Mouse (Mus musculus) naive thymus-derived CD4-positive, alpha-beta T cell, adult 2 months (primary cell): ENCODE measurements around the gene Nr6a1.
A peak's percentile ranks its signal among the peaks of the same experiment; 100 is the strongest.

Source experiments
- DNase-seq: peaks from one replicate; pipeline ENCODE4 v3.0.0-alpha.2; 2011; ENCODE audit warnings: low read depth

Gene Nr6a1

DNA sequence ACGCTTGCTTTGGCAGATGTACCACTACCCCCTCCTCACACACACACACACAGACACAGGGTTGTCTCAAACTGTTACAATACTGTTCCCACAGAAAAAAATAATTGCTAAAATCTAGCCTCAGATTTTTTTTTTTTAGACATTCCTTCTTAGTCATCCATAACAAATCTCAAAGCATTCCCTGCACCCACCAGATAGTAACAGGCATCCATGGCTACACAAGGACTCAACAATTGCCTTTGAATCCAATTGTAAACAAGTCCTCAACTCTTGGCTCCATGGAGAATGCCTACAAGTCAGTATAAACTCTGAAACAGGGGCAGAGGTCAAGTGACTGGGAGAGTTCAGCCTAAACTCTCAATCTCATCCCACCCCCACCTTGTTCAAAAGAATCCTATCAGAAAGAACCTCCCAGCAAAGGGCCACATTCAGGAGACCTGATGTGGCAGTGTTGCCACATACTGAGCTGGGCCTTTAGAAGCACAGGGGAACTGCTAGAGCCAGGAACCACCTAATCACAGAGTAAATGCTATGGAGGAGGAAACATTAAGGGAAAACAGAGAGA lies 52.9 kb downstream of the Nr6a1 start:
- DNase-seq: no peak

GRCm38 (mm10) chr2:38872730-38873129 lies 54.8 kb downstream of the Nr6a1 start:
- DNase-seq: no peak

DNA sequence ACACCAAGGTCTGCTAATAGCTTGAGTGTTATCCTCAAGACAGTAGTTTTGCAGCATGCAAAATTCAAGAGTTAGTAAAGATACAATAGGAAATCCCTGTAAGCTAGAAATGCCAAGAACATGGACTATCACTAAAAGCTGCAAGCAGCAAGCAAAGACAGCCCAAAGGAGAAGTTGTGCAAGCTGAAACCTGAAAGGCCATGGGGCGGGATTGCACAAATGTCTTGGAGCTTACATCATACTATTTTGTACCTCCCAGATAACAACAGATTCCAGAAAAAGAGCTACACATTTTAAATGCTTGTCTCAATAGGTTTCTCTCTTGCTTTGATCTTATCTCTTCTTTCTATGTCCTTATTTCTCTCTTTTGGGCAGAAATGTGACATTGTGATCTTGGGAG lies 60.8 kb downstream of the Nr6a1 start:
- no peak for DNase-seq

GRCm38 (mm10) chr2:38864011-38864410 lies 63.5 kb downstream of the Nr6a1 start:
- DNase-seq: peak; percentile 63

- DNase-seq: no peak
Measured at GRCm38 (mm10) chr2:38851797-38852196, 75.7 kb downstream of the Nr6a1 start.

- no peak for DNase-seq
Measured at GRCm38 (mm10) chr2:38846319-38846718, 81.2 kb downstream of the Nr6a1 start.

GRCm38 (mm10) chr2:38835489-38835888 lies 92.0 kb downstream of the Nr6a1 start:
- no peak for DNase-seq

DNA sequence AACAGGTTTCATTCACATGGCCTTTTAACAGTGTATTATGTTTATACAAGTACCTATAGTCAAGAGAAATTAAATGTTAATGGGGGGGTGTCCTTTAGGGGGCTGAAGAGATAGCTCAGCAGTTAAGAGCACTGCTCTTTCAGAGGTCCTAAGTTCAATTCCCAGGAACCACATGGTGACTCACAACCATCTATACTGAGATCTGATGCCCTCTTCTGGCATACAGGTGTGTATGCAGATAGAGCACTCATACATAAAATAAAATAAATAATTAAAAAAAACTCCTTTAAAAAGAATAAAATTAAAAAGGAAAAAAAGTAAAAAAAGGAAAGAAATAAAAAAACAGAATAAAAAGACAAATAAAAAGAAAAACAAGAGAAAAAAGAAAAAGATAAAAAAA lies 95.5 kb downstream of the Nr6a1 start:
- DNase-seq: peak; percentile 12

- no peak for DNase-seq
Measured at GRCm38 (mm10) chr2:38829521-38829920, 98.0 kb downstream of the Nr6a1 start.

GRCm38 (mm10) chr2:38827801-38828306 lies 99.6 kb downstream of the Nr6a1 start:
- no peak for DNase-seq

GRCm38 (mm10) chr2:38826189-38826588 lies 101.3 kb downstream of the Nr6a1 start:
- DNase-seq: peak; percentile 32

GRCm38 (mm10) chr2:38824791-38825768 lies 102.4 kb downstream of the Nr6a1 start:
- peak; percentile 45 for DNase-seq

- DNase-seq: peak; percentile 53
Measured at GRCm38 (mm10) chr2:38823912-38824583, 103.4 kb downstream of the Nr6a1 start.

GRCm38 (mm10) chr2:38823406-38823805 lies 104.1 kb downstream of the Nr6a1 start:
- DNase-seq: peak; percentile 29

GRCm38 (mm10) chr2:38822995-38823394 lies 104.5 kb downstream of the Nr6a1 start:
- DNase-seq: peak; percentile 49

DNA sequence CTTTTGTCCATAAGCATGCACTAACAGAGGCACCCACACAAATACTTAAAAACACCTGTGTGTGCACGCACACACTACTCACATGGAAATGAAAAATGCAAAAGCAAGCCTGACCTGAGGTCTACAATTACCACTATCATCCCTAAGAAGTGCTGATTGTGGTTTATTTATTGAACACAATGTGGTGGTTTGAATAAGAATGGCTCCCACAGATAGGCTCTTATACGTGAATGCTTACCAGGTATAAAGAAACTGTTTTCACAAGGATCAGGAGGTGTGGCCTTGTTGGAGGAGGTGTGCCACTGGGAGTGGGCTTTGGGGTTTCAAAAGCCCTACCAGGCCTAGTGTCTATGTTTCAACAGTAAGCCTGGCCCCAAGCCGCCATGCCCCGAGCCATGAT lies 110.0 kb downstream of the Nr6a1 start:
- DNase-seq: no peak

GRCm38 (mm10) chr2:38797087-38797624 lies 130.3 kb downstream of the Nr6a1 start:
- peak; percentile 81 for DNase-seq

DNA sequence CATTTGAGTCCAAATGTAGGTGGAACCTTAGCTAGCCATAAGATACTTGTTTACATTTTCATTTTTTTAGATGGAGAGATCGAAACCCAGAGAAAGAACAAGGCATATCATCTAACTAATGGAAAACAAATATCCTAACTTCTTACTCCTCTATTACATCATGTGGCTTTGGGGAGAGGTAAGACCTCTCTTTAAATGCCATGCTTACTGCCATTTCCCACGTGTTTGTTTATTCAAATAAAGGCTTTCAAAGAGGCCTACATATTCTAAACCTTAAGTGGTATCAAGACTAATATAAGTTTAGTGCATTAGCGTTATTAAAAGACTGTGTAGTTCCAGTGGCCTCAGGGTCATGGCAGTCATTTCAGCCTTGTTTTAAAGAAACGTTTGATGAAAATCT lies 140.2 kb downstream of the Nr6a1 start:
- no peak for DNase-seq

DNA sequence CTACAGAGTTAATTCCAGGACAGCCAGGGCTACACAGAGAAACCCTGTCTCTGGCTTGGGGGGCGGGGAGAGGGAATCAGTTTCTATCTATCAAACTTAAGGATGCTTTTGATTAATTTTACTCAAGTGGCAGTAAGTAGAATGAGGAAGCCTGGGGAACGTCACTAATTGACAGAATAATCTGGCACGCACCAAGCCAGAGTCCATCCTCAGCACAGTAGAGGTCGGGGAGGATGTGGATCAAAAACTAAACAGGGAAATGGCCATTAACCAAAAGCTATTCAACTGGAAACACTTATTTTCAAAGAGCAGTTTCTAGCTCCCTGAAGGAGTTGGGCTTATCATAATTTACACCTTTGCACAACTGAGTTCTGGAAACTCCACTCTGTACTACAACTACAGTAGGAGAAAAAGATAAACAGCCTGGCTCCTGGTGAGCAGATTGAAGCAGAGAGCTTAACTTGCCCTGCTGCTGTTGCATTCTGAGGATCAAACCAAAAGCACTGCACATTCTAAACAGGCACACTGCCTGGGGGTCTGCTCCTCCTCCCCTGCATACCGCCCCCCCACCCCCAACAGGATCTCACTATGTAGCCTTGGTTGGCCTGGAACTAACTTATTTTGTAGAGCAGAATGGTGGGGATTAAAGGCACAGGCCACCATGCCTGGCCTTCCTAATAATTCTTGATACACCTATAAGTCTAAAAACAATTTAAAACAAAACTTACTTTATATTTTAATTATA lies 141.1 kb downstream of the Nr6a1 start:
- no peak for DNase-seq

GRCm38 (mm10) chr2:38785113-38785512 lies 142.4 kb downstream of the Nr6a1 start:
- no peak for DNase-seq

DNA sequence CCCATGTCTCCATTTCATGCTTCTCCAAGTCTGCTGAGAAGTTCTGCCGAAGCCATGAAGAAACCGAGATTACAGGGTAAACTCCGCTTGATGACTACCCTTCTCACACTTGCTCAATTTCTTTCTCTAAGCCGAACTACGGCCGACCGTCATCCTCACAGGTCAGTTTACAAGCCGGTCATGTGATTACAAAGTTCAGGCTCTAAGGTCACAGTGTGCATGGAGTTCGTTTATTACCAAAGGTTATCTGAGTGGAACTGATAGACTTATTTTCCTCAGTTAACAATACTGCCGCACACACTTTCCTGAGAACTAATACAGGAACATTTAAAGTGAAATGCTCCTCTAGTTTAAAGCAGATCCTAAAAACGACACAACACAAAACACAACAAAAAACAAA lies 143.1 kb downstream of the Nr6a1 start:
- DNase-seq: no peak

DNA sequence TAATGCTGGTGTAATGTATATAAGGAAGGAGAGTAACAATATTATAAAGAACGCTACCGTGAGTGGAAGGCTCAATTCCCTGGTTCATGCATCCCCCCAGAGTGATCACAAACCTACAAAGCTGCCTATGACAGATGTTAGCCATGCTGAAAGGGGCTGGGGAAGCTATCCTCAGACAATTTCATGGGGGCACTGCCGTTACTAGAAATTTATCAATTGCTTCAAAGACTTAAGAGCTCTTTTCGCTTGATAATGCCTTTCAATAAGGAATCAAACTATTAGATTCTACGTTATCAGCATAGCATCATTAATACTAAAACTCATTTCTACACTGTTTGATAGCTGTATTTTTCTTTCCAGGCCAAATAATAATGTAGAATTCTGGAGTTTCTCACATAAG lies 144.1 kb downstream of the Nr6a1 start:
- DNase-seq: no peak
